Mouse (Mus musculus): Measurements from ENCODE around the gene Rprd1b. TPM values are rescaled to one million over a fixed set of nuclear protein-coding genes. Genes with fewer than 3 reads are reported as not detected.

Rprd1b gene
- polyA plus RNA-seq, 1 experiment from 2014 or later = 45.5 TPM

GRCm38 (mm10) chr2:158005641-158006040 lies 22.7 kb upstream of the Rprd1b start:
- no peak for ATAC-seq (ENCODE audit: low FRiP score, low read depth)
- no peak overlapping the region for H3K27ac ChIP-seq
- no peak overlapping the region for H3K9ac ChIP-seq
- no peaks in the 10 kb centered on the region for H3K4me1 ChIP-seq
- H3K4me2 ChIP-seq (replicated peaks) = no peak overlapping the region
- WGBS = 95% methylated on average over 4 of the region's 4 CpGs
- H3K4me3 ChIP-seq = no peak overlapping the region
- peaks cover 26% of the 10 kb centered on the region for H3K36me3 ChIP-seq
- H3K9me3 ChIP-seq = no peaks in the 10 kb centered on the region
- H3K27me3 ChIP-seq (replicated peaks) = no peaks in the 10 kb centered on the region

DNA sequence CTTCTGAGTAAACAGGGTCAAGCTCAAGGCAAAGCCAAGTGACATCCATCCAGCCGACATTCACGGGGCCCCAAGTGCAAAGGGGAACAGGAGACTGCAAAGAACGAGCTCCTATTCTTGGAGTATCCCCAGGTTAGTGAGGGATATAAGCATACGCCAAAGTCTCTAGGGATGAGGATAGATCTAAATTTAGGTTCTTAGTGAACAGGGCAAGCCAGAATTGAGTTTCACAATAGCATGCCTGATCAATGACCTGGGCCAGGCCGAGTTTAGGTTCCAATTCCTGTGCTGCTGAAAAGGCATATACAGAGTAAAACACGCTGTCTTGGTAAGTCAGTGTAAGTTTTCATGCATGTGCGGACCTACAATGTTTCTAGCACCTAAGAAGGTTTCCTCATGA lies 18.9 kb upstream of the Rprd1b start:
- ATAC-seq (ENCODE audit: low FRiP score, low read depth) = no peak
- H3K4me2 ChIP-seq (replicated peaks) = no peak overlapping the region
- H3K4me3 ChIP-seq = no peak overlapping the region
- H3K27ac ChIP-seq = no peak overlapping the region
- H3K27me3 ChIP-seq (replicated peaks) = no peaks in the 10 kb centered on the region
- 91% methylated on average over 7 of the region's 7 CpGs for WGBS
- H3K9me3 ChIP-seq = no peaks in the 10 kb centered on the region
- H3K4me1 ChIP-seq = no peaks in the 10 kb centered on the region
- peaks cover 26% of the 10 kb centered on the region for H3K36me3 ChIP-seq
- no peak overlapping the region for H3K9ac ChIP-seq

GRCm38 (mm10) chr2:158012608-158013007 lies 15.7 kb upstream of the Rprd1b start:
- WGBS = 92% methylated on average over 3 of the region's 3 CpGs
- Histone ChIP-seq H3K27ac (no peak overlapping the region), H3K4me3 (no peak overlapping the region), H3K36me3 (peaks cover 18% of the 10 kb centered on the region; the same call in 1 of the 2 replicates), H3K4me1 (no peaks in the 10 kb centered on the region), H3K9me3 (no peaks in the 10 kb centered on the region), H3K27me3 (replicated peaks) (no peaks in the 10 kb centered on the region), H3K4me2 (replicated peaks) (no peak overlapping the region), H3K9ac (no peak overlapping the region)
- no peak for ATAC-seq (ENCODE audit: low FRiP score, low read depth)

GRCm38 (mm10) chr2:158017330-158017729 lies 11.0 kb upstream of the Rprd1b start:
- Histone ChIP-seq H3K4me2 (replicated peaks) (no peak overlapping the region), H3K9me3 (no peaks in the 10 kb centered on the region), H3K4me1 (no peaks in the 10 kb centered on the region), H3K36me3 (no peaks in the 10 kb centered on the region), H3K27ac (no peak overlapping the region), H3K9ac (no peak overlapping the region), H3K27me3 (replicated peaks) (no peaks in the 10 kb centered on the region), H3K4me3 (no peak overlapping the region)
- WGBS = 90% methylated on average over 4 of the region's 4 CpGs
- no peak for ATAC-seq (ENCODE audit: low FRiP score, low read depth)

- Histone ChIP-seq H3K9me3 (no peaks in the 10 kb centered on the region), H3K36me3 (no peaks in the 10 kb centered on the region), H3K9ac (peak overlapping the region; percentile 91), H3K4me1 (peaks cover 32% of the 10 kb centered on the region), H3K27me3 (replicated peaks) (no peaks in the 10 kb centered on the region), H3K4me3 (peak overlapping the region; percentile 93), H3K27ac (peak overlapping the region; percentile 80), H3K4me2 (replicated peaks) (peak overlapping the region; percentile 88)
- no peak for ATAC-seq (ENCODE audit: low FRiP score, low read depth)
- WGBS = 2% methylated on average over 16 of the region's 16 CpGs
Observed at GRCm38 (mm10) chr2:158027855-158028353, 393 bp upstream of the Rprd1b start.

- Histone ChIP-seq H3K27ac (no peak overlapping the region), H3K4me2 (replicated peaks) (peak overlapping the region; percentile 88), H3K27me3 (replicated peaks) (no peaks in the 10 kb centered on the region), H3K36me3 (no peaks in the 10 kb centered on the region), H3K9ac (peak overlapping the region; percentile 91; the same call in 1 of the 2 replicates), H3K4me3 (no peak overlapping the region; the same call in 1 of the 2 replicates), H3K4me1 (peaks cover 32% of the 10 kb centered on the region), H3K9me3 (no peaks in the 10 kb centered on the region)
- no peak for ATAC-seq (ENCODE audit: low FRiP score, low read depth)
- 90% methylated on average over 7 of the region's 7 CpGs for WGBS
Observed at GRCm38 (mm10) chr2:158030007-158030406, 1.7 kb downstream of the Rprd1b start.

GRCm38 (mm10) chr2:158035813-158036212 lies 7.5 kb downstream of the Rprd1b start:
- Histone ChIP-seq H3K4me2 (replicated peaks) (no peak overlapping the region), H3K36me3 (peaks cover 19% of the 10 kb centered on the region), H3K27me3 (replicated peaks) (no peaks in the 10 kb centered on the region), H3K9me3 (no peaks in the 10 kb centered on the region), H3K4me1 (peaks cover 9% of the 10 kb centered on the region), H3K27ac (no peak overlapping the region), H3K9ac (no peak overlapping the region), H3K4me3 (no peak overlapping the region)
- WGBS = 96% methylated on average over 2 of the region's 2 CpGs
- no peak for ATAC-seq (ENCODE audit: low FRiP score, low read depth)

DNA sequence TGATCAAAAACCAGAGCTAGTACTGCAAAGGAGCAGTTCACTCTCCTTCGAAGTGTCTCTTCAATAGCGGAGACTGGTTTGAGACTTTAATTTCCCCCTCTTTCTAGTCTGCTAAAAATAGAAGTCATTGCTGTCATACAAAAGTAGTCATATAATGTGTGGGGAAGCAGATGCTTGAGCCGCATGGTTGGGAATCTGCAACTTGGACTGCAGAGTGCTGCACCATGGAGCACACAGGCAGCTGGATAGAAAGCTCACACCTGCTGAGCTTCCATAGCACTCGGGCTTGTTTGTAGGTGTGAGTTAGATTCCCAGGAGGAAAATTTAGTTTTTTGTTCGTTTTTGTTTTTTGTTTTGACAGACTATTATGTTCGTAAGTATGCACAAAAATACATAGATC lies 8.1 kb downstream of the Rprd1b start:
- no peak overlapping the region for H3K27ac ChIP-seq
- H3K27me3 ChIP-seq (replicated peaks) = no peaks in the 10 kb centered on the region
- no peaks in the 10 kb centered on the region for H3K9me3 ChIP-seq
- H3K4me2 ChIP-seq (replicated peaks) = no peak overlapping the region
- WGBS = 91% methylated on average over 6 of the region's 6 CpGs
- H3K9ac ChIP-seq = no peak overlapping the region
- H3K4me1 ChIP-seq = peaks cover 4% of the 10 kb centered on the region
- H3K36me3 ChIP-seq = peaks cover 19% of the 10 kb centered on the region
- no peak for ATAC-seq (ENCODE audit: low FRiP score, low read depth)
- no peak overlapping the region for H3K4me3 ChIP-seq

GRCm38 (mm10) chr2:158036953-158037352 lies 8.7 kb downstream of the Rprd1b start:
- H3K4me3 ChIP-seq = no peak overlapping the region
- ATAC-seq (ENCODE audit: low FRiP score, low read depth) = no peak
- no peak overlapping the region for H3K27ac ChIP-seq
- WGBS = 81% methylated on average over 7 of the region's 7 CpGs
- H3K4me1 ChIP-seq = no peaks in the 10 kb centered on the region
- no peak overlapping the region for H3K9ac ChIP-seq
- no peaks in the 10 kb centered on the region for H3K27me3 ChIP-seq (replicated peaks)
- H3K9me3 ChIP-seq = no peaks in the 10 kb centered on the region
- peaks cover 22% of the 10 kb centered on the region for H3K36me3 ChIP-seq
- H3K4me2 ChIP-seq (replicated peaks) = no peak overlapping the region

GRCm38 (mm10) chr2:158037571-158037970 lies 9.3 kb downstream of the Rprd1b start:
- H3K4me2 ChIP-seq (replicated peaks) = no peak overlapping the region
- H3K27me3 ChIP-seq (replicated peaks) = no peaks in the 10 kb centered on the region
- H3K4me1 ChIP-seq = no peaks in the 10 kb centered on the region
- no peak overlapping the region for H3K27ac ChIP-seq
- no peak overlapping the region for H3K9ac ChIP-seq
- WGBS = 83% methylated on average over 1 of the region's 1 CpGs
- peaks cover 24% of the 10 kb centered on the region for H3K36me3 ChIP-seq
- H3K4me3 ChIP-seq = no peak overlapping the region
- H3K9me3 ChIP-seq = no peaks in the 10 kb centered on the region
- ATAC-seq (ENCODE audit: low FRiP score, low read depth) = no peak

DNA sequence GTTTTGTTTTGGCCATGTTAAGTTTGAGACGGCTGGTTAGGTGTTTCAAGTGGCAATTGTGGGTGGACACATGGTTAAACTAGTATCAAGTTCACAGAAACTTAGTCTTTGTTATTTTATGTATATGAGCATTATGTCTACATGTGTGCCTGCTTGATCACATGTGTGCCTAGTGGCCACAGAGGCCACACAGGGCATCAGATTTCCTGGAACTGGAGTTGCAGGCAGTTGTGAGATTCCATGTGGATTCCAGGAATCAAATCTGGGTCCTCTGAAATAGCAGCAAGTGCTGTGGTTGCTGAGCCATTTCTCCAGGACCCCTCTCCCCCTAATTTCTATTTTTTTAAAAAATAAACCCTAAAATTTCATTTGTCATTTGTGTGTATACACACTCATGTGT lies 11.4 kb downstream of the Rprd1b start:
- H3K4me3 ChIP-seq = no peak overlapping the region
- H3K27ac ChIP-seq = no peak overlapping the region
- ATAC-seq (ENCODE audit: low FRiP score, low read depth) = no peak
- H3K4me1 ChIP-seq = no peaks in the 10 kb centered on the region
- H3K36me3 ChIP-seq = peaks cover 41% of the 10 kb centered on the region
- H3K9ac ChIP-seq = no peak overlapping the region
- WGBS = 78% methylated on average over 1 of the region's 1 CpGs
- no peak overlapping the region for H3K4me2 ChIP-seq (replicated peaks)
- no peaks in the 10 kb centered on the region for H3K9me3 ChIP-seq
- no peaks in the 10 kb centered on the region for H3K27me3 ChIP-seq (replicated peaks)

DNA sequence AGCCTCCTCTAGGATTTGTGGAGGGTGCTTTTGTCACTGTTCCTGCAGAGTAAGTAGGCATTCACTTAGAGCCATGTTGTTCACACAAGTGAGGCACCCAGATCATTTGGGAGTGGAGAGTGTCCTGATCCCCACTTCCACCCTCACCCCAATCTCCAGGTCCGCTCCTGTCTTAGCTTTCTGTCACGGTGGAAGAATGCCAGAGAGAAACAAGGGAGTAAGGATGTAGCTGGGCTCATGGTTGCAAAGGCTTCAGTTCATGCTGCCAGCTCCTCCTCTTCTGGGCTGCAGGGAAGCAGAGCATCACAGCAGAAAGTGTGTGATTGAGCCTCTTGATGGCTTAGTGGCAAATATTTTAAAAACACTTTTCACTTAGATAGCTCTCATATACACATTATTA lies 12.1 kb downstream of the Rprd1b start:
- no peak overlapping the region for H3K9ac ChIP-seq

DNA sequence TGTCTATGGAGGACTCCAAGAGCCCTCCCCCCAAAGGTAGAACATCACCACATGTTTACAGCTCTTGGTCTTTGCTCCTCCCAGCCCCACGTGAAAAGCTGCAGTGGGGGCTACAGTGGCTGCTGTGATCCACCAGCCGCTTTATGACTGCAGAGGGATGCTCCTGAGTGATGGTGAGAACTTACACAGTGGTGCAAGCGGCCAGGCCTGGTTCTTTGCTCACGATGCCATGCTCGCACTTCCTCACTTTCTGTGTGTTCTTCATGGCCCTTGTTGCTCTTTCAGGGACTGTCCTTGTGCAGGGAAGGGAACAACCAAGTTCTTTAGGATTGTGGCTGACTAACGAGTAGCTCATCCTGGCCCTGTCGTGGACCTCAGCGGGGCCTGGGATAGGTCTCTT lies 15.2 kb downstream of the Rprd1b start:
- Histone ChIP-seq H3K4me3 (no peak overlapping the region), H3K9me3 (no peaks in the 10 kb centered on the region), H3K4me2 (replicated peaks) (no peak overlapping the region), H3K27me3 (replicated peaks) (no peaks in the 10 kb centered on the region), H3K4me1 (no peaks in the 10 kb centered on the region), H3K27ac (no peak overlapping the region), H3K36me3 (peaks cover 54% of the 10 kb centered on the region), H3K9ac (no peak overlapping the region)
- 90% methylated on average over 8 of the region's 8 CpGs for WGBS
- no peak for ATAC-seq (ENCODE audit: low FRiP score, low read depth)

More for the DNA sequence above, 12.1 kb downstream of the Rprd1b start:
- Histone ChIP-seq H3K4me1 (no peaks in the 10 kb centered on the region), H3K27ac (no peak overlapping the region), H3K9me3 (no peaks in the 10 kb centered on the region), H3K36me3 (peaks cover 49% of the 10 kb centered on the region), H3K4me2 (replicated peaks) (no peak overlapping the region), H3K27me3 (replicated peaks) (no peaks in the 10 kb centered on the region), H3K4me3 (no peak overlapping the region)
- no peak for ATAC-seq (ENCODE audit: low FRiP score, low read depth)
- WGBS = 88% methylated on average over 2 of the region's 2 CpGs
